8 mouse cellular contexts compared by ENCODE assay signal in the genomic region with DNA sequence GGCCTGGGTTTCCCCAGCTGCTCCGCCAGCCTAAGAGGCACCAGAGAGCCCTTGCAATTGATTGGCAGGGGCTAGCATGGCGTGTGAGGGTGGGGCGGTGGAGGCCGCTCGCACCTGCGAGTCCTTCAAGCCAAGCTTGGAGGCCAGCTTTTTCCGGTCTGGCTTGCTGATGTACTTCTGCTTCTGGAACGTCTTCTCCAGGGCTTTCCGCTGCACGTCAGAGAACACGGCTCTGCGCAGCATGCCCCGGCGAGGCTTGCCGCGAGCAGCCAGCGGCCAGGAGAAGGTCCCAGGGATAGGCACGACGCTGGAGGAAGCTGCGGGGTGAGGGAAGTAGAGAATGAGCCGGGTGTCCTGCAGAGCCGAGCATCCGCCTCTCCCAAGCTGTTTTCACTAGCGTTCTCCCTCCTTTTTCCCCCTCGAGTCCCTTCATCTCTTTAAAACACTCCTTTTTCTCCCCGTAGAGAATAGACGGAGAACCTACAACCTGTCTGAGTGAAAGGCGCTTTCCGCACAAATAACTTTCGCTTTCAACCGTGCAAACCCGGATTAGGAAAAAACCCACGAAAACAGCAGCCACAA. TPM values are rescaled to one million over a fixed set of nuclear protein-coding genes. Genes with fewer than 3 reads are reported as not detected.
A peak's percentile ranks its signal among the peaks of the same experiment; 100 is the strongest.
DNase-seq lines count a peak whose midpoint lies in the region; ATAC-seq lines count a peak whose summit lies in the region.

No protein-coding gene starts in this region.

- ATAC-seq in heart, embryonic 14.5 days (ENCODE audit: insufficient number of reproducible peaks, insufficient read depth, low FRiP score, low read depth), result no peak
- peak; percentile 72 for ATAC-seq in limb, embryonic 13.5 days (ENCODE audit: low FRiP score, low read depth)
- no peak; the same call in 1 of the 2 replicates for ATAC-seq in midbrain, embryonic 15.5 days (replicated peaks)

- 0 out of 2 replicates have a peak, but pooled peaks cover 2% of the 10 kb centered on the region for H3K9me3 ChIP-seq in heart, embryonic 14.5 days (ENCODE audit: control insufficient read depth, low read length)
- H3K9me3 ChIP-seq in limb, embryonic 13.5 days, result no peaks in the 10 kb centered on the region
- no peaks in the 10 kb centered on the region for H3K9me3 ChIP-seq in midbrain, embryonic 15.5 days

- peak overlapping the region; percentile 72 for H3K4me2 ChIP-seq in heart, embryonic 14.5 days (ENCODE audit: low read length)
- peak overlapping the region; percentile 66 for H3K4me2 ChIP-seq in limb, embryonic 13.5 days (replicated peaks)
- peak overlapping the region; percentile 44 for H3K4me2 ChIP-seq in midbrain, embryonic 15.5 days

- peaks cover 82% of the 10 kb centered on the region for H3K27me3 ChIP-seq in heart, embryonic 14.5 days (ENCODE audit: control insufficient read depth, insufficient read depth, low read length)
- H3K27me3 ChIP-seq in limb, embryonic 13.5 days, result peaks cover 95% of the 10 kb centered on the region
- peaks cover 54% of the 10 kb centered on the region for H3K27me3 ChIP-seq in midbrain, embryonic 15.5 days (replicated peaks)

- peaks cover 6 to 19% of the 10 kb centered on the region in 2 experiments; a peak in 3 of 4 replicates for H3K4me1 ChIP-seq in heart, embryonic 14.5 days (ENCODE audit: control insufficient read depth in 2 of 2, insufficient read depth in 2 of 2, low read length in 2 of 2)
- H3K4me1 ChIP-seq in limb, embryonic 13.5 days, result peaks cover 40% of the 10 kb centered on the region
- peaks cover 31% of the 10 kb centered on the region for H3K4me1 ChIP-seq in midbrain, embryonic 15.5 days

- H3K9ac ChIP-seq in heart, embryonic 14.5 days (ENCODE audit: low read length), result peak overlapping the region; percentile 5; the same call in 1 of the 2 replicates
- 0 out of 2 replicates have a peak overlapping the region, but pooled peaks have one; percentile 43 for H3K9ac ChIP-seq in limb, embryonic 13.5 days
- no peak overlapping the region for H3K9ac ChIP-seq in midbrain, embryonic 15.5 days

- WGBS in heart, embryonic 14.5 days, result under 1% methylated on average over 33 of the region's 33 CpGs
- under 1% methylated on average over 33 of the region's 33 CpGs for WGBS in limb, embryonic 13.5 days
- WGBS in midbrain, embryonic 15.5 days, result under 1% methylated on average over 33 of the region's 33 CpGs

- H3K27ac ChIP-seq in heart, embryonic 14.5 days (replicated peaks in 1 of 2; ENCODE audit: control insufficient read depth in 1 of 2, insufficient read depth in 1 of 2, low read depth in 2 of 2, low read length in 2 of 2), result no peak overlapping the region
- H3K27ac ChIP-seq in limb, embryonic 13.5 days, result no peak overlapping the region
- no peak overlapping the region for H3K27ac ChIP-seq in midbrain, embryonic 15.5 days

- H3K36me3 ChIP-seq in heart, embryonic 14.5 days (ENCODE audit: control insufficient read depth, insufficient read depth, low read length), result no peaks in the 10 kb centered on the region
- no peaks in the 10 kb centered on the region for H3K36me3 ChIP-seq in limb, embryonic 13.5 days
- no peaks in the 10 kb centered on the region for H3K36me3 ChIP-seq in midbrain, embryonic 15.5 days (replicated peaks)

- peak overlapping the region; percentile 30 to 45 for H3K4me3 ChIP-seq in heart, embryonic 14.5 days (ENCODE audit: control insufficient read depth in 1 of 2, insufficient read depth in 1 of 2, low read depth in 1 of 2, low read length in 2 of 2)
- peak overlapping the region; percentile 40 for H3K4me3 ChIP-seq in limb, embryonic 13.5 days
- H3K4me3 ChIP-seq in midbrain, embryonic 15.5 days, result peak overlapping the region; percentile 26

- peak; percentile 8 for DNase-seq in gastrocnemius, postnatal 10 days
- no peak for DNase-seq in gastrocnemius, adult 18-20 months (ENCODE audit: low spot score)
- DNase-seq in adrenal gland, postnatal 36 days, result peak; percentile 33 to 35
- peak; percentile 35 to 44 for DNase-seq in thymus, postnatal 36 days
- DNase-seq in layer of hippocampus, adult 9-11 months, result no peak

RNA-seq across cellular contexts. Expression of gene Dbx1, which starts 3.2 kb away (rescaled TPM):
- total RNA-seq in gastrocnemius, postnatal 10 days (2021), result under 1 TPM; 0.11 to 0.21 TPM
- total RNA-seq in gastrocnemius, adult 18-20 months (2021), result not detected
- total RNA-seq in adrenal gland, postnatal 36 days (2021), result not detected
- polyA plus RNA-seq in heart, embryonic 14.5 days (2014; fragmentation: Nextera tagmentation; extraction: Ambion mirVana), result not detected in 2 replicates
- polyA plus RNA-seq in limb, embryonic 13.5 days (2015; fragmentation: Nextera tagmentation; extraction: Ambion mirVana), result 1.9 and 2.4 TPM in 2 replicates
- 23.2 and 31.7 TPM in 2 replicates for polyA plus RNA-seq in midbrain, embryonic 15.5 days (2015; fragmentation: Nextera tagmentation; extraction: Ambion mirVana)

Comparison
In these comparisons a context has a peak if more than half of its experiments do, and no peak if none do; other contexts are left out.
1. DNase-seq: peak in gastrocnemius, postnatal 10 days (single experiment), adrenal gland, postnatal 36 days (2 of 2) and thymus, postnatal 36 days (2 of 2); none in gastrocnemius, adult 18-20 months (single experiment) and layer of hippocampus, adult 9-11 months (single experiment).
2. Peak in every context shown above with its lines, with median percentiles within 50 percentile points of each other: H3K4me2 ChIP-seq and H3K4me3 ChIP-seq.